Mouse (Mus musculus): ENCODE measurements at regions not wholly inside any gene's neighbourhood (a gene's known extent, or its start where the extent isn't known, plus 50 kb on each side); places are given as distances from the start of the nearest gene placed in this dataset.

DNA sequence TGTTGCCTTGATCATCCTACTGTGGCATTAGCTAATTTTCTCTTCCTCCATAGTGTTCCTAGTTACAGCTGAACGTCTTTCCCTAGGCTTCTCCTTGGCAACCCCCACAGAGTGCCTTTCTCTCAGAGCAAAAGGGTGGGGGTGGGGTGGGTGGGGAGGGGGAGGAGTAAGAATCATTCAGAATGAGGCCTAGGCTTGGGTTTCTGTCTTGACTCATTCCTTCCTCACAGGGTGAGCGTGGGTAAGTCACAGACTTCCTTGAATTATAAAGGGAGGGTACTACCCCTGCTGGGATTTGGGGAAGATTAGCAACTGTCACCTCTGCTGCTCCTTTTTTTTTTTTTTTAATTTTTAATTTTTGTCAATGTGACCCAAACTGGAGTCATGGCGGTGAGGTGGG is 114.5 kb downstream of the Dhx35 start:
- DNase-seq, result no peak

DNA sequence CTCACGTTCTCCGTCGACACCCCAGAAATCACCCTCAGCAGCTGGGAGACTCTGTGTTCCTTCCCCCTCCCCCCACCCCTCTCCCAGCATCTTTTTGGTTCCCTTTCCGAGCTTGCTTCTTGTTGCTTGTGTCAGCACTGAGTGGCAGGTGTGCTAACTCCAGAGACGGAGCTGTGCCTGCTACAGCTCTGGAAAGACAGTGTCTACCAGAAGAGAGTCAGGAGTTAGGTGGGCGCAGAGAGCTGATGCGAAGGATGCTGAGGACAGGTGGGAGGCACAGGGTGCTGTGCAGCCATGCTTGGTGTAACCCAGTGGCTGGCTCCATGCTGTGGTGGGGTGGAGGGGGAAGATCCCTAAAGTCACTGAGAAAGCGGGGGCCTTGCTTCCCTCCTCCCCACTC is 115.7 kb downstream of the Dhx35 start:
- no peak for DNase-seq

DNA sequence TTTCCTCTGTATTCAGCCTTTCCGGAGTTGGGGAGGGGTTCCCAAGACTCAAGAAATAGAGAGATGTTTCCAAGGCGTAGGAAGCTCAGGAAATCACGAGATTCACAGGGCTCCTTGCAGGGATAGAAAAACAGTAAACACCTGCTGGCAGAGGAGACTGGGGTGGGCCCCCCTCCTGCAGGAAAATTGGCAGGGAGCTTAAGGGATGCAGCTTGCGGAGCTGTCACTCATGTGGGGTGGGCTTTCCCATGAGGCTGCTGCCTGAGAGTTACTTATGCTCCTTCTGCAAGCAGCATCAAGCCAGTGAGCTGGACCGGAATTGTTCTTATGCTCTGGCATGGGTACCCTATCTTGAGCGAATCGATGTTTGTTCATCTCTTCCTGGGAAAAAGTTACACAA is 116.6 kb downstream of the Dhx35 start:
- DNase-seq, result no peak

DNA sequence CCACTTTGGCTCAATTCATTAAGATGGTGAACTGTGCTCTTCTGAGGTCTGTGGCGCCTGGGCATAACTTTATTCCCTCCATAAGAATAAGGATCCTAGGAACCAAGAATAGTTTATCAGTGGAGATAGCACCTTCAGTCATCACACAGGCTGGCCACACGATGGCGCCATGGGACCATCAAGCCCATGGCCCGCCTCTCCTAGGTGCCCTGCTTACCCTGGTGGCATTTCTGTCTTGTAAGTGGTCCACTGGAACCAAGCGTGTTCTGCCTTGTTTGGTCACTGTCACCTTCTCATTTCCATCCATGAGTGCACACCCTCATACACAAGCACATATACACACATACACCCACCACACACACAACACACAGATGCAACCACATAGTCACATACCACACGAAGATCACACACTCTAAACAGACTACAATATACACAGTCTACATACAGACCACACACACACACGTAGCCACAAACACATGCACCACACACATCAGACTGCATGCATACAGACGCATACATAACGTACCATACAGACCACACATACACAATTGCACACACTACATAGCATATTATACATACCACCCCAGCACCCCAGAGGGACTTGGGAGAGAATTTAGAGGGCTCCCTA is 118.1 kb downstream of the Dhx35 start:
- DNase-seq, result peak; percentile 80

DNA sequence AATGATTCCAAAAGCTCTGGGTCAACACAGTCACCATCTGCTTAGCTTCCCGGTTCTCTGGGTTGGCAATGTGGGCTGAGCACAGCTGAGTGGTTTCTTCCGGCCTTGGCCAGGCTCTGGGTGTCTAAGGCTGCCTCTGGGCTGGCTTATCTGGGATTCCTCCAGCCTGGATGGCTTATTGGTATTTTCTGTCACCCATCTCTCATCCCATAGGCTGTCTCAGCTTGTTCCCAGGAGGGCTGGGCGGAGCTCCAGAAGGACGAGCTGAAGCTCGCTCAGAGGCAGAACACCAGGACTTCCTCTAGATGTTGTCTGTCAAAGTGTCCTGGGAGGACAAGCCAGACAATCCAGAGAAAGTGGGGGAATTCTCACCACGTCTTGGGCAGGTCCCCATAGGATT is 122.8 kb downstream of the Dhx35 start:
- DNase-seq, result no peak

DNA sequence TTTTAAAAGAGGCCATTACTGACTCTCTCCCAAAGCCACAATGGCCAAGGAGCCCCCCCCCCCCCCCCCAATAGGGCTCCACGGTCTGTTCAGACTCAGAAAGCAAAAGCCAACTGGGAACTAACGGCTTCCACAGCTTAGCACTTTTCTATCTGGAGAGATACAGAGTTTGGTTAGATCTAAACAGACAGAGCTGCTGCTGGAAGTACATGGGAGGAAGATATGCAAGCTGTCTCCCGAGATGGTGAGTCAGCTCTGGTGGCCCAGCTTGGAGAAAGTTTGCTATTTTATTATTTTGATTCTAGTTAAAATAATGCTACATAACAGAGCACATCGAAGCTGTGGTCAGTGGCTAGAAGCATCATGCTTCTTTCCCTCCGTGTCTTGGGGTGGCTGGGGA is 123.7 kb downstream of the Dhx35 start:
- no peak for DNase-seq

DNA sequence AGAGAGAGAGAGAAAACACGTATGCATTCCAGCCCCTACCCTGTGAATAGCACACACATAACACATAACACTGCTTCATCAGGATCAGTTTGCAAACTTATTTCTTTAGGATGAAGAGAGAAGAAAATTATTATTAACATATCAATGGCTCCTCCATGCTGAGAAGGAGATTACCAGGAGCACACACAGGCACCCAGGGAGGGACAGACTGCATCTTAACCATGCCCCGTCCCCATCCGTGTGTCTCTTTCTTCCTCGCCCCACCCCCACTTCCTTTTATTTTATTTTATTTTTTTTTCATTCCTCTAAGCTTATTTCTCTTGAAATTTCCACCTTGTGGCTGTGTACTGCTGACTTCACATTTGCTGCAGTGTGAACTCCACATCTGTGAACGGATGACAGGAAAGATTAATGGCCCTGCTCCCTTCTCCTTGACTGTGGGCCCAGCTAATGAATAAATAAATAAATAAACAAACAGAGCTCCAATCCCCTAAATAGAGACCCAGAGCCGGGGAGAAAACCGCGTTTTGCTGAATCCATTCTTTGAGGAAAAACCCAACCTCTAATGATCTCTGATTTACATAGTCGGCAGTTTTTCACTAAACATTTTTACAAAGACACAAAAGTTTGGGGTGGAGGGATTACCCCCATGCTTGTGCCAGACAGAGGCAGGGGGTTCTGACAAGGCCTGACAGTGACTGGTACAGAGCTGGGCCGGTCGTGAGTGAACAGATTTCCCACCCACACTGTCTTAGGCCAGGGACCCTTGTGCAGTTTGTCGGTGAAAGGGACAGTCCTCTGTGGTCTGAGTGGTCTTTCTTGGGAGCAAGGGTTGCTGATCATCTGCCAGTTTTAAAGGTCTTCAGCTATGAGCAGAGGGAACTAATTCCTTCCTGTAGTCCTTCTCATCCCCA is 127.0 kb downstream of the Dhx35 start:
- no peak for DNase-seq

DNA sequence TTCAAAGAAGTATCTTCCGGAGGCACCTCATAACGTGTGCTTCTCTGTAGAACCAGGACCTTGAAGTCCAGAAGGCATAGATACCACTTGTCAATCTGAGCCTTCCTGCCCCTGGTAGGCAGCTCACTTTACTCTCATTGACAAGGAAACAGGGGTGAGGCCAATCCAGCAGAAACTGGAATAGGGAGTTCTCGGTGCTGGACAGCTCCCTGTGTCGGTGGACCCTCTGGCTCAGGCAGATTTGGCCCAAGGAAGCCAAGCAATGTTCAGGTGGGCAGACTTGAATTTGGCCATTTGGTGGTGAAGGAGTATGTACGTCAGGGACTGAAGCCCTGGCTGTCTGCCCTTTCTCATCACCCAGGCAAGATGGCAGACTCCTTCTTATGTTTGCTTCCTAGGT is 128.2 kb downstream of the Dhx35 start:
- peak; percentile 65 for DNase-seq

DNA sequence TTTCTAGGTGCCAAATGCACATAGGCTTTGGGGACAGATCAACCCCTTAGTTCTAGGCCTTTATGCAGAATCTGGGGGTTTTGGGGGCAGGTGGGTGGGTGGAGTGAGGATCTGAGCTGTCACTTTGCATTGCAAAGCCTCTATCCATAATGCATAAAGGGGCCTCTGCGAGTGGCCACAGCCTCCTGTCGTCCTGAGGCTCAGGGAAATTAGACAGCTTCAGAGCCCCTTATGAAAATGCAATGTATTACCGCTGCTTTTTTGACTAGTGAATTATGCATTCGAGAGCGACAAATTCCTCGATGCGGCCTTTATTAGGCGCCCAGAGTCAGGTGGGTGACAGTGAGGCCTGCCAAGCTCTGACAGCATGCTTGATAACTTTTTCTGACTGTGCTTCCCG is 134.9 kb downstream of the Dhx35 start:
- DNase-seq, result no peak

DNA sequence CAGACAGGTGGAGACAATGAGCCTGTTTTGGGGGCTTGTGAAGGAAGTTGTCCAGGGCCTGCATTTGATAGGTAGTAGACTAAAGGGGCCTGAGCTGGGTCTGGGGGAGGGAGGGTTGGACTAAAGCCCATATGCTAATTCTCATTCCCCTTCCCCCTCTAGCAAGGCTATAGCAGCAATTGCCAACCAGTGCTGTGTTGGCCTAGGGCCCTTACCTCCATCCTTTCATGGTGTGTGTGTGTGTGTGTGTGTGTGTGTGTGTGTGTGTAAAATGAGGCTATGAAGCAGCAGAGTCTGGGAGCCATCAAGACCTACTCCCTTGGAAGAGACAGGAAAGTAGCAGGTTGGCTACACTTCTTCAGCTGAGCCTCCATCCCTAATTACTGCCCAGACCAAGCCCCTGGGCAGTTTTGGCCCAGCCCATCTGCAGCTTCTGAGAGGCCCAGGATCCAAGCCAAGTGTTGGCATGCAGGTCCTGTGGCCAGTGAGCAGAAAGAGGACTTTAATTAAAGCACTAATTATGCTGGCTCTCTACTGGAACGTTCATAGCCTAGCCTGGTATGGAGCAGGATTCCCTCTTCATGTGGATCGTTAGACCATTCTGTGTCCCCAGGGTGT is 143.4 kb downstream of the Dhx35 start:
- DNase-seq, result no peak

DNA sequence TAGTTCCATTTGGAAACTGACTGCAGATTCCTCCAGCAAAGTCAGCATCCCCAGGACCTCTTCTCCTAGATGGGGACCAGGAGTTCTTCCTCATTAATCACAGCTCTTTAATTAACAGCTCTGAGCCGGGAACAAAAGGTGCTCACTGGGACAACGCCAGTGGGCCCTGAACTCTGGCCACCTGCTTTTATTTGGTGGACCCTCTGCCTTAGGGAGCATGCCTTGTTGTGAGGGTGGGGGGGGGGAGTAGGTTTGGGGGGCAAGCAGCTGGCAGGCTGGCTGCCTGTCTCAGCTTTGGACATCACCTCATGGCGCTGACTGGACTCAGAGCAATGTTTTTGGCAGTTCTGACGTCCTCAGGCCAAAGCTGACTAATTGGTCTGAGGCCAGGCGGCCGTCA is 154.8 kb downstream of the Dhx35 start:
- peak; percentile 4 for DNase-seq

DNA sequence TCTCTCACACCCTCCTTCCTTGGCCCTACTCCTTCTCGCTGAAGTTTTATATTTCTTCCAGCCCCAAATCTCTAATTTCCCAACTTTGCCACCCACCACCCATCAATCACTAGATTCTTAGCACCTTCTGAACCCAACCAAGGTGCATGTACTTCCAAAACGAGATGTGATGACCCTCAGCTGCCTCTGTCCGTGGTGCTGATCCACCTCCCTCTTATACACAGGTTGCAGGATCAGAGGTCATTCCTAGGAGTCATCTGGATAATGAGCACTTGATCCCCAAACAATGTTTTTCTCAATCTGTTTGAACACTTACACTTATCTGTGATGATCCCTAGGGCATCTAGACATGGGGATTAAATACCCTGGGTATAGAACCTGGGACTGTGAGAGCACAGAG is 156.5 kb downstream of the Dhx35 start:
- DNase-seq, result peak; percentile 52

DNA sequence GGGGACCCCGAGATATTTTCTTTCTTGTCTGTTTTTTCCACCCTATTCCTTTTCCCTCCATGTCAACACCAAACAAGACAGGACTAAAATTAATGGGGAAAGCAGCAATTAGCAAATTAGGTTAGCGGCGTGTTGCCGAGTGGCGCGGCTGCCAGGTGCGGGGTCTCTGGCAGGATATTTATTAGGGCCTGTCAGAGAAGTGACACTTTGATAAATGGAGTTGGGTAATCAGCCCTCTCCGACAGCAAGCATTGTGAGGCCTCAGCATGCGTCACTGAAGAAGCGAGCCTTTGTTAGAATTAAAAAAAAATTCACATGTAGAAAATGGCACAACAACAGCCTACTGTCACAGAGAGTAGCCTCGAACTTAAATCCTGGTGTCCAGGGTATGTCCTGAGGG is 162.3 kb downstream of the Dhx35 start:
- peak; percentile 6 for DNase-seq

DNA sequence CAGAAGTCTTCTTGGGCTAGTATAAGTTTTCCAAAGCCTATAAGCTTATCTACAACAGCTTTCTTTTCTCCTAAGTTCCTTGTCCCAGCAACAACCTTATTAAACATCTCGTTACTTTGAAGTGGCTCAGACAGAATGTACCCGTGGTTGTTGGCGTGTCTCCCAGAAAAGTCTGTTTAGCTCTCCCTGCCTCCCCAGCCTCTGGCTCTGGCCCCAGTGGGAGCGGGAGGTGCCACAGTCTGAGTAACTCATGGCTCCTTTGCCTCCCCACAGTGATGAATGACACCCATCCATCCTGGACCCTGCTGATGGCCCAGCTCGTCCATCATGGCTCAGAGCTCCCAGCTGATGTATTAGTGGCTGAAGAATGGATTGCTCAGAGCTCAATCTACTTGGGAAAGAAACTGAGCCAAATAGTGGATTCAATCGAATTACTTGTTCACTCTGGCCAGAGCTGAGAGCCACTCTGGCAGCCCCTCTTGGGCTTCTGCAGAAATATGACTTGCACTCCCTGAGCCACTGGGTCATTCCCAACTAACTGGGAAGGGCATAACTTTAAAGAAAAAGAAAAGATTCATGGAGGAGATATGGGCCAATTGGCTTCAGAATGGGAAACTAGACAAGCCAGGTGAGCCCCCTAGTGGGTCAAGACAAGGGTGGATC is 170.5 kb downstream of the Dhx35 start:
- no peak for DNase-seq

DNA sequence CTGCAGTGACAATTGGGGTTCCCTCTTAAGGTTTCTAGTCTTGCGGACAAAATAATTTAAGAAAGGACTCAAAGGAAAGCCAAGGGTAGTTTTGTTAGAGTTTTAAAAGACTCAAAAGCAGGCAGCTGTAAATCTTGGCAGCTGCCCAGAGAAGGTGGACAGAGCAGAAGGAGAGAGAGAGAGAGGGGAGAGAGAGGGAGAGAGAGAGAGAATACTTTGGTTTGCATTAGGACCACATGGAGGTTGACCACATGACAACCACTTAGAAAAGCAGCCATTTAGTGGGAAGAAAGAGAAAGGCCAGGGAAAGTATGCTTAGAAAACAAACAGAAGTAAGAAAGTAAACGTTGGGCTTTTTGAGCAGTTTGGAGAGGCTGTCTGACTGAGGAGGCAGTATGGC is 177.6 kb downstream of the Dhx35 start:
- DNase-seq, result no peak

DNA sequence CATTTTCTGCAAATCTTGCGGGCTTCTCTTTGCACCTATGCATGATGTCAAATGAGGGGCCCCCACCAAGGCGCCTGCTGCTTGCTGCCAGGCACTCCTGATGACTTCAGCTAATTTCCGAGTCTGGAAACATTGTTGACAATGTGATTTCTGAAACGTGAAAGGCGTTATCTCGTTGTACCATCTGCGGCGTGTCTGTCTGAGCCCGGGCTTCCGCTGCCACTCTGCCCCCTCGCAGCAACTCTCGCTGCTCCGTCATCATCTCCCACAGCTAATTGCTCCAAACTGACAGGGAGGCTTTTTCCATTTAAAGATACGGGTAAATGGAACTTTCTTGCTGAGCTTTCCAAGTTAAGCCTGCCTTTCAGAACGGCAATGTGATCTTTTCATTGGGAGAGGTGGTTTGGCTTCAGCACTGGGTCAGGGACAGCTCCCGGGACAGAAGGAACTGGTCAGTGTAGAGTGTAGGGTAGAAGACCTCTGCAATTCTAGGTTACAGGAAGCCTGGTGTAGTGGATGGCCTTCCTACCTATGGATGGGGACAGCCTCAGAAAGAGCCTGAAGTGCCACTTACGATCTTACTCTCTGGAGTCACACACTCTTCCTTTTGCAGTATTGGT is 191.0 kb downstream of the Dhx35 start:
- peak; percentile 60 for DNase-seq

DNA sequence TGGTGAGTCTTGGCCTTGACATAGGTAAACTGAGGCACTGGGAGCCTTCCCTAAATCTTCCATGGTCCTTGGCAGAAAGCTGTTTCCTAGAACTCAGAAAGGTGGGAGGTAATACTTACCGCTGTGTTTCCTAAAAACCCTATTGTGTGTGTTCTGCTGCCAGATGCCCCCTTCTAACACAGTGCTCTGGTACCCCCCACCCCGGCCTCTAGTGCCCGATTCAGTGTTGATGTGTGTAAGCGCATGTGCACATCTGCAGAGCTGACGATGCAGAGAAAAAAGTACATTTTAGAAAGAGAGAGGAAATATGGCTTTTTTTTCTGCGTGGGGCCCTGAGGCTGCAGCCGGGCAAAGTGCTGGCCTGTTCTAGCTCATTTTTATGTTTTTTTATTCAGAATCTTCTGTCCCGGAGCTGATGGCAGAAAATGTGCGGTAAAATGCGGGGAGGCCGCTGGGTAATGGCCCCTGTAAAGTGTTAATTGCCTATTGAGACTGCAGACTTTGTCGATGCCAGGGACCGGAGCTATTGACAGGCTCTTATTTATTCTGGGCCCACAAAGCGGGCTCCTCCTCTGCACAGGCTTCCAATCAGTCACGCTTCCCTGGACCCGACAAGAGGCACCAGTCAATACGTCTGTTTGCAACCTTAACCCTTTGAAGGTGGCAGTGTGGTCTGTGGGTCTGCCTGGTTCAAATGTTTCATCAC is 208.0 kb downstream of the Dhx35 start:
- DNase-seq, result peak; percentile 65

DNA sequence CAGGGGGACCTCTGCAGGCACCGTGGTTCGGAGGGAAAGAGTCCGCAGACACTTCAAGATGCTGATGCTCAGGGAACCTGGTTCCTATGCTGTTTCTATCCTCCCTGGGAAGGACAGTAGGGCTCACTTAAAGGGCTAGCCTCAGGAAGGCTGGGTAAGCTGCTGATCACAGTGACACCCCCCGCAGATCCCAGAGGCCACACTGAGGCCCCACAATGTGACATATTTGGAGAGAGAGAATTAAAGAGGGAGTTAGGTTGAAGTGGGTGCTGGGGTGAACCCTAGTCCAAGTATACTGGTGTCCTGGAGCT is 208.5 kb downstream of the Dhx35 start:
- DNase-seq, result no peak

DNA sequence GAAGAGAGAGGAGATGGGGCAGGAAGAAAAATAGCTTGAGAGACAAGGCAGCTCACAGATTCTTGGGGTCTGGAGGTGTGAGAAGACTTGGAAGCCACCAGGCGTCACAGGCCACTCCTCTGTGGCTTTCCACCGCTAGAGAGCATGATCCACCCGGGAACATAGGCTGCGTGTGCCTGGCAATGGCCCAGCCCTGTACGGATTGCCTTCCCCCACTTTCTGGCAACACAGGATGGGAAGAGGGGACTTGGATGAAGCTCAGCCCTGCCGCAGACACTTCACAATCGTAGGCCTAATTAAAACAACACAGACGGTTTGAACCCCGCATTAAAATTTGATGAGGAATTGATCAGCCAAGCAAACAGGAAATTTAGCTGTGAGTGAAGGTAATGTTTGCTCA is 209.8 kb downstream of the Dhx35 start:
- peak; percentile 5 for DNase-seq

DNA sequence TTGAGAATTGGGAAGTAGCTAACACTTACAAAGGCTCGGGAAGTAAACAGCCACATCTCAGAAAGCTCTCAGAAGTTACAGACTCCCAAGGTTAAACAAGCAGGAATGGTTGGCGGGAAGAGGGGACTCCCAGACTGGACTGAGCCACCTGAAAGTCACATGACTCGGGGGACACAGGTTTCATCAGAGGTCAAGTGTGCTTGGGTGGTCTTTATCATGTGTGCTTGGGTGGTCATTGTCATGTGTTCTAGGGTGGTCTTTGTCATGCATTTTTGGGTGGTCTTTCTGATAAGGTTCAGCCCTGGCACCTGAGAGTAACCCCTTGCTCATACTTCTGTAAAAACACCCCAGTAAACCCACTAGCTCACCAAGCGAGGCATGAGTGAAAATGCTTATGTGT is 218.1 kb downstream of the Dhx35 start:
- no peak for DNase-seq

DNA sequence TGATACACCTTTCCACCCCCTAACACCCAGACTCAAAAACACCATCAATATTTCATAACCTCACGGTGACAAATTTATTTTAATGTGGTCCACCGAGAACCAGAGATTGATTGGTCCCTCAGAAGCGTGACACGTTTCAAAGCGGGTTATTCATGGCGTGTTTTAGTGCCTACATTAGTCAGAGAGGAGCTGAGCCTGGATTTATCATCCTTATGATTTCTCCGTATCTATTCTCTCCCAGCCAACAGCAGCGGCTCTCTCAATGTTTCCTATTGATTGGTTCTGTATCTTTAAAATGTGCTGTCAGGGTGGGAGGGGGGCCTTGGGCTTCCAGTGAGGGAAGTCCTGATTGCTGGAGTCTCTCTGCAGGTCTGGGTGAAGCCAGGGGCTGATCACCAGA is 219.9 kb downstream of the Dhx35 start:
- DNase-seq, result no peak

DNA sequence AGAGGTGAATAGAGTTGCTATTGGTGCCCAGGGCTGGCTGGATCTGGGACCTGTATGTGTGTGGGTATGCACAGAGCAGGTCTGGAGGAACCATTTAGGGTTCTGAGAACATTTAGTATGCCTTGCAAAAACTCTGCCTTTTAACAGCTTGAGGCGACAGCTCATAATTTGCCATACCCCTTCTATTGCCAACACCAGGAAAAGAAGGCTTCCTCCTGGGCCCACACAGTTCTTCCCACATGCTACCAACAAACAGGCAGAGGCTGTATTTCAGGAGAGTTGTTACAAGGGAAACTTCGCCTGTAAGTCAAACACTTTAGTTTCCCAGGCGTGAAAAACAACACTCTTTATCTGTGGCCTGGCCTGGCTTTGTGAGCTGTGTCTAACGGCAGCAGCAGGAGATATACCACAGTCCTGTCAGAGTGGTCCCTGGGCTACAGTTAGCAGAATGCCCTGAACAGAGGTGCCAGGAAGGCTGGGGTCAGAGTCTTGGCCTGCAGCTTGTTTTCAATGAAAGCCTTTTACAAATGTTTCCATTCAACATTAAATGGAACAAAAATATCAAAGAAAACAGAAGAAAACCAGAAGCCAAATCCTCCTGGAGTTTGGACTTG is 225.4 kb downstream of the Dhx35 start:
- DNase-seq, result no peak
